Mouse (Mus musculus) neural tube, embryonic 12.5 days (tissue): ENCODE measurements around the gene Pgap3. TPM values are rescaled to one million over a fixed set of nuclear protein-coding genes. Genes with fewer than 3 reads are reported as not detected.

Experiments used
- polyA plus RNA-seq: library from polyadenylated mRNA; unstranded; fragments of >200 nt; fragmentation: Nextera tagmentation; extraction: Ambion mirVana; gene quantifications from 2 replicates; pipeline ENCODE4 v1.2.1, GENCODE M21; 2016

Gene Pgap3
- polyA plus RNA-seq, 1 experiment from 2014 or later: 9.0 TPM

Other genes with a start within 250 kb of the Pgap3 start
- 62.9 and 74.0 TPM in 2 replicates for gene Med1, start 207.2 kb downstream of the Pgap3 start, polyA plus RNA-seq
- 13.5 and 13.6 TPM in 2 replicates for gene Cdk12, start 197.4 kb downstream of the Pgap3 start, polyA plus RNA-seq
- 10.0 and 11.2 TPM in 2 replicates for gene Neurod2, start 70.8 kb downstream of the Pgap3 start, polyA plus RNA-seq
- 0.13 and 0.40 TPM in 2 replicates for gene Ppp1r1b, start 52.1 kb downstream of the Pgap3 start, polyA plus RNA-seq
- 45.7 and 47.4 TPM in 2 replicates for gene Stard3, start 42.1 kb downstream of the Pgap3 start, polyA plus RNA-seq
- gene Tcap, start 16.7 kb downstream of the Pgap3 start, polyA plus RNA-seq: 2.7 and 2.9 TPM in 2 replicates
- gene Pnmt, start 14.0 kb downstream of the Pgap3 start, polyA plus RNA-seq: 0.49 and 1.2 TPM in 2 replicates
- 16.4 and 17.5 TPM in 2 replicates for gene Erbb2, start 12.0 kb upstream of the Pgap3 start, polyA plus RNA-seq
- 192 and 196 TPM in 2 replicates for gene Mien1, start 38.5 kb upstream of the Pgap3 start, polyA plus RNA-seq
- gene Grb7, start 45.9 kb upstream of the Pgap3 start, polyA plus RNA-seq: 0.66 and 0.99 TPM in 2 replicates
- 0.25 and 0.34 TPM in 2 replicates for gene Ikzf3, start 145.5 kb upstream of the Pgap3 start, polyA plus RNA-seq
- 0.15 TPM in 1 of 2 replicates, not detected in the other for gene Zpbp2, start 150.6 kb upstream of the Pgap3 start, polyA plus RNA-seq
- gene Ormdl3, start 186.9 kb upstream of the Pgap3 start, polyA plus RNA-seq: 70.4 and 72.2 TPM in 2 replicates
- gene Lrrc3c, start 197.8 kb upstream of the Pgap3 start, polyA plus RNA-seq: not detected in 2 replicates
- gene Gm12355, start 225.2 kb upstream of the Pgap3 start, polyA plus RNA-seq: 0.82 and 1.0 TPM in 2 replicates
- not detected in 2 replicates for gene Gsdma3, start 225.9 kb upstream of the Pgap3 start, polyA plus RNA-seq
- not detected in 2 replicates for gene Gsdma2, start 246.3 kb upstream of the Pgap3 start, polyA plus RNA-seq